Mouse (Mus musculus) lung, postnatal 0 days (tissue): ENCODE data around the gene Inip. TPM values are rescaled to one million over a fixed set of nuclear protein-coding genes. Genes with fewer than 3 reads are reported as not detected.
A peak's percentile ranks its signal among the peaks of the same experiment; 100 is the strongest.

Experiments used
- ATAC-seq: fragments of 200-750 bp; cut with Nextera tagmentation; 2 replicates; pipeline ENCODE4 v1.8.0; 2017; ENCODE audit warnings: moderate library complexity
- DNase-seq: peaks from one replicate; pipeline ENCODE4 v3.0.0-alpha.2; 2016; ENCODE audit warnings: low spot score
- H3K27ac ChIP-seq: fragments of 300-500 bp; sonication (generic); 2 replicates; pipeline ENCODE4 v1.5.1; 2014; ENCODE audit warnings: antibody characterized with exemption, mild to moderate bottlenecking, low read length, mixed read lengths
- H3K27me3 ChIP-seq: fragments of 300-500 bp; sonication (generic); replicated peaks from 2 replicates; pipeline ENCODE4 v1.6.1; 2014; ENCODE audit warnings: low read length, mixed read lengths; ENCODE audit not compliant: insufficient read depth
- H3K36me3 ChIP-seq: fragments of 300-500 bp; sonication (generic); 2 replicates; pipeline ENCODE4 v1.6.1; 2014; ENCODE audit warnings: low read length, mixed read lengths; ENCODE audit not compliant: insufficient read depth
- H3K4me1 ChIP-seq: fragments of 300-500 bp; sonication (generic); 2 replicates; pipeline ENCODE4 v1.6.1; 2014; ENCODE audit warnings: antibody characterized with exemption, low read depth, low read length, mixed read lengths; ENCODE audit not compliant: insufficient read depth
- H3K4me2 ChIP-seq: fragments of 300-500 bp; sonication (generic); replicated peaks from 2 replicates; pipeline ENCODE4 v1.6.1; 2014; ENCODE audit warnings: low read depth, mild to moderate bottlenecking, low read length, moderate library complexity, mixed read lengths
- H3K4me3 ChIP-seq: fragments of 300-500 bp; sonication (generic); 2 replicates; pipeline ENCODE4 v1.5.1; 2014; ENCODE audit warnings: low read depth, low read length
- H3K9ac ChIP-seq: fragments of 300-500 bp; sonication (generic); replicated peaks from 2 replicates; pipeline ENCODE4 v1.6.1; 2014; ENCODE audit warnings: low read depth, mild to moderate bottlenecking
- H3K9me3 ChIP-seq: fragments of 300-500 bp; sonication (generic); 2 replicates; pipeline ENCODE4 v1.6.1; 2016; ENCODE audit warnings: low read length, mixed read lengths
- CTCF ChIP-seq: IDR thresholded peaks from 2 replicates; pipeline ENCODE4 v1.5.1; 2016; ENCODE audit warnings: antibody characterized with exemption, mild to moderate bottlenecking
- EP300 ChIP-seq: IDR thresholded peaks from 2 replicates; pipeline ENCODE4 v1.6.1; 2016; ENCODE audit warnings: antibody characterized with exemption, mild to moderate bottlenecking, control low read depth
- WGBS: fragments of 180-500 bp; shearing (Covaris S2); extraction: QIAGEN DNeasy Blood & Tissue Kit; methylation state at CpG from one replicate; pipeline ENCODE4 v1.1.7; 2014; 5-methylcytosine and 5-hydroxymethylcytosine counted together
- polyA plus RNA-seq: library from polyadenylated mRNA; unstranded; fragments of >200 nt; fragmentation: Nextera tagmentation; extraction: Ambion mirVana; gene quantifications from 2 replicates; pipeline ENCODE4 v1.2.1, GENCODE M21; 2015

The Inip gene
- polyA plus RNA-seq, 1 experiment from 2014 or later = 26.8 TPM

- no peak for ATAC-seq
- Histone ChIP-seq H3K27ac (no peak overlapping the region), H3K27me3 (no peaks in the 10 kb centered on the region), H3K4me2 (peak overlapping the region; percentile 96), H3K4me1 (peaks cover 9% of the 10 kb centered on the region; the same call in 1 of the 2 replicates), H3K9ac (no peak overlapping the region; the same call in 1 of the 2 replicates), H3K36me3 (no peaks in the 10 kb centered on the region), H3K9me3 (no peaks in the 10 kb centered on the region), H3K4me3 (peak overlapping the region; percentile 94)
- DNase-seq = no peak
- TF ChIP-seq EP300 (no peak), CTCF (no peak)
- 7% methylated on average over 9 of the region's 9 CpGs for WGBS
Observed at GRCm38 (mm10) chr4:59806879-59807195, 5.4 kb upstream of the Inip start.

DNA sequence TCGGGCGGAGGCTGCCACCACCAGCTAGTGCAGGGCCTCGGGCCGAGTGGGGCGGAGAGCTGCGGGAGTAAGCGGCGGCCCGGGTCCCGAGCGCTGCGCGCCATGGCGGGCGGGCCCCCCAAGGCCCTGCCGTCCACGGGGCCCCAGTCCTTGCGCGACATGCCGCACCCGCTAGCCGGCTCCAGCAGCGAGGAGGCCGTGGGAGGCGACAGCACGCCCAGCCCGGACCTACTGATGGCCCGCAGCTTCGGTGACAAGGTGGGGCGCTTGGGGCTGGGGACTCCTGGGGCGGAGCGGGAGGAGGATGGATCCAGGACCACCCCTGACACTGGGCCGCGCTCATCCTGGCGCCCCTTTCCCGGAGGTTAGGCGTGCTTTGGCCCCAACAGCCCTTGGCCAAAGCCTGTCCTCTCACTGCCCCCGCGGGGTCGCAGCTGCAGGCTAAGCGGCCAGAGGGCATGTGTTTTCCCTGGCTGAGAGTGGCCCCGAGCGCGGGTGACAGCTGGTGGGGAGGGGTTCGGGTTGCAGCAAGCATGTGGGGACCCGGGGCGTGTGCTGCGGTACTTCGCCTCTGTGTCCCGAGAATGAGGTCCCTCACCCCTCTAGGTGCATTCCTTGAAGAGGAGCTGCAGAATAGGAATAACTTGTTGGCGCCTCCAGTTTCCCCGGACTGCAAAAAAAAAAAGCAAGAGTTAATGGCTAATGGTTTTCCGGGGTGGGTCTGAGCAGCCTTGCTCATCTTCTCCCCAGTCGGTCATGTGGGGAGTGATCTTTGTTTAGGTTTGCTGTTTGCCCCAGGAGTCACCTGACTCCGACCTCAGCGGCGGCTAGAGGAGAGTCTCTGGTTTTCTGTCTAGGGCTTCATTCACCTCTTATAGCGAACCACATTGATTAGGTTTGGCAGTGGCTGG lies 4.8 kb upstream of the Inip start:
- Histone ChIP-seq H3K4me2 (peak overlapping the region; percentile 96), H3K36me3 (no peaks in the 10 kb centered on the region), H3K27me3 (no peaks in the 10 kb centered on the region), H3K4me3 (peak overlapping the region; percentile 94), H3K9ac (peak overlapping the region; percentile 70), H3K4me1 (peaks cover 9% of the 10 kb centered on the region; the same call in 1 of the 2 replicates), H3K9me3 (no peaks in the 10 kb centered on the region), H3K27ac (peak overlapping the region; percentile 73)
- WGBS = 4% methylated on average over 44 of the region's 58 CpGs
- peak; percentile 45 for DNase-seq
- no peak for TF ChIP-seq EP300
- TF ChIP-seq CTCF = no peak
- ATAC-seq = peak; percentile 25

DNA sequence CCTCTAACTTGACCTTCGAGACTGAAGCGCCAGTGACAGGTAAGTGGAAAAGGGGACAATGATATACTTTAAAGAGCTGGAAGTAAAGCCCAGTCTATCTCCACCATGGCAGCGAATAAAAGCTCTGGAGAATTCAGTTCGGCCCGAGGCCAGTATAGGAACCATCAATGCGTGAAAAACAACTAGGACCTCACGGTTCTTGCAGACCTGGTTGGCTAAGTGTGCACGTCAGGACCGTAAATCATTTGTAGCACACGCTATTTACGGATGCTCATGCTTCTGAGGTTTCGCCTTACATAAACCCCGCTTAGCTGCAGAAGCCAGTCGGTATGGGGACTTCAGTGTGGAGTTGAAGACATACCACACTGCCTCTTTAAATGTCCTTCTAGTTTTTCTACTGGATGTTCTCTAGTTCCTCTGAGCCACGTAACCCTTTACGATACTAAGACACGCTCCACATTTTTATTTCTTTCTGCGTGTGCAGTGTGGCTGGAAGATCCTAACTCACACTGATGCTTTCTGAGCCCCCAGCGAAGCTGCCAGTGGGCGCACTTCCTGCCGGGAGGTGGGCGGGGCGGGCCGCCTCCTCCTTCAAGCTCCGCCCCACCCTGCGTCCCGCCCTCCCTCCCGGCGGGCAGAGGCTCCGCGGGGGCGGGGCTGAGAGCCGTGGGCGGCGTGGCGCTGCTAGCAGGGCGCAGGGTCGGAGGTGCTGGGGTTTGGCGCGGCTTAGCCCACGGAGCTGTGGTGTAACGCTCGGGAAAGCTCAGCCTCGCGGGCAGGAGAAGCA lies 4.0 kb upstream of the Inip start, which contains the start of gene Snx30:
Gene Snx30, plus strand, starts transcription at position 660 of the 787 bp plus-strand sequence.
- Histone ChIP-seq H3K27me3 (no peaks in the 10 kb centered on the region), H3K36me3 (no peaks in the 10 kb centered on the region), H3K4me3 (peak within 1 kb of the TSS; percentile 94), H3K4me1 (peaks cover 9% of the 10 kb centered on the region; the same call in 1 of the 2 replicates), H3K27ac (peak within 1 kb of the TSS; percentile 73), H3K4me2 (peak within 1 kb of the TSS; percentile 96), H3K9ac (peak within 1 kb of the TSS; percentile 70), H3K9me3 (no peaks in the 10 kb centered on the region)
- DNase-seq = peak; percentile 94
- peak; percentile 96 for ATAC-seq
- no peak for TF ChIP-seq EP300
- peak; percentile 1; the same call in 1 of the 2 replicates for TF ChIP-seq CTCF
- 5% methylated on average over 38 of the region's 45 CpGs for WGBS

- Histone ChIP-seq H3K27ac (0 out of 2 replicates have a peak overlapping the region, but pooled peaks have one; percentile 73), H3K9me3 (no peaks in the 10 kb centered on the region), H3K4me3 (no peak overlapping the region), H3K9ac (peak overlapping the region; percentile 70; the same call in 1 of the 2 replicates), H3K4me2 (peak overlapping the region; percentile 96), H3K4me1 (peaks cover 9% of the 10 kb centered on the region; the same call in 1 of the 2 replicates), H3K27me3 (no peaks in the 10 kb centered on the region), H3K36me3 (no peaks in the 10 kb centered on the region)
- no peak for DNase-seq
- no peak for ATAC-seq
- 74% methylated on average over 1 of the region's 1 CpGs for WGBS
- no peak for TF ChIP-seq CTCF
- no peak for TF ChIP-seq EP300
Observed at GRCm38 (mm10) chr4:59804754-59805153, 3.4 kb upstream of the Inip start.

DNA sequence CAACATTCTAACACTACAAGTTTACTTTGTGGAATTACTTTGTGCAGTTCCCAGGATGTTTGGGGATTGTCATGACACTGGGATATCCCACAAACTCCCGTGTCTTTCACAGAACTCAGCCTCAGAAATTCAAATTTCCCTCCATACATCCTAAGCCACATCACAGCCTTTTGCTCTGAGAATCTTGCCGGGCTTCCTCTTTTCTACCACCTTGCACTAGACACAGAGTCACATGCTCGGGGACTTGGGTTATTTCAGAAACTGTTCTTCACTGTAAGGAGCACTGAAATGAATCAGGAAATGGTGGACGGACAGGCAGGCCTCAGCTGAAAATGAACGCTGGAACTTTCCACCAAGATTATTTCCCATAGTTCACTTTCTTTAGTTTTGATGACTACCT lies 2.0 kb upstream of the Inip start:
- H3K4me1 ChIP-seq = peaks cover 9% of the 10 kb centered on the region; the same call in 1 of the 2 replicates
- DNase-seq = no peak
- 66% methylated on average over 5 of the region's 5 CpGs for WGBS
- H3K9ac ChIP-seq = no peak overlapping the region
- no peak overlapping the region for H3K4me2 ChIP-seq
- H3K4me3 ChIP-seq = no peak overlapping the region
- no peaks in the 10 kb centered on the region for H3K27me3 ChIP-seq
- no peak overlapping the region for H3K27ac ChIP-seq
- no peaks in the 10 kb centered on the region for H3K36me3 ChIP-seq
- TF ChIP-seq CTCF (no peak), EP300 (no peak)
- no peak for ATAC-seq
- no peaks in the 10 kb centered on the region for H3K9me3 ChIP-seq

DNA sequence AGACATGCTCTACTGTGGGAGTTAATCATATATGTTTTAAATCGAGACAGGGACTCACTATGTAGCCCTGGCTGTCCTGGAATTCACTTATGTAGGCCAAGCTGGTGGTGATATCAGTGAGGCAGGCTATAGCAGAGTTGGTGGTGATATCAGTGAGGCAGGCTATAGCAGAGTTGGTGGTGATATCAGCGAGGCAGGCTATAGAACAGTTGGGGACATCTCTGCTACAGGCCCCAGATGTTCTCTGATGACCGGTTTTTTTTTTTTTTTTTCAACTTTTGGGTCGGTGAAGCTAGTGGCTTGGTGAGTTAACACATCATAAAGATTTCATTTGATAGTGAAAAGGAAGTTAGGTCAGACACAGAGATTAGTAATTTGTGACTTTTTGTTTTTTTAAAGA lies 1.4 kb upstream of the Inip start:
- 50% methylated on average over 4 of the region's 4 CpGs for WGBS
- Histone ChIP-seq H3K4me3 (no peak overlapping the region), H3K9me3 (no peaks in the 10 kb centered on the region), H3K27me3 (no peaks in the 10 kb centered on the region), H3K36me3 (no peaks in the 10 kb centered on the region), H3K27ac (no peak overlapping the region), H3K4me1 (peaks cover 7% of the 10 kb centered on the region; the same call in 1 of the 2 replicates), H3K9ac (no peak overlapping the region), H3K4me2 (no peak overlapping the region)
- no peak for DNase-seq
- no peak for TF ChIP-seq EP300
- TF ChIP-seq CTCF = no peak
- ATAC-seq = no peak
